Mouse (Mus musculus): ENCODE measurements around the gene Gfy. TPM values are rescaled to one million over a fixed set of nuclear protein-coding genes. Genes with fewer than 3 reads are reported as not detected.

Gene Gfy
- total and polyA plus RNA-seq, 2 experiments from 2014 or later, result not detected

DNA sequence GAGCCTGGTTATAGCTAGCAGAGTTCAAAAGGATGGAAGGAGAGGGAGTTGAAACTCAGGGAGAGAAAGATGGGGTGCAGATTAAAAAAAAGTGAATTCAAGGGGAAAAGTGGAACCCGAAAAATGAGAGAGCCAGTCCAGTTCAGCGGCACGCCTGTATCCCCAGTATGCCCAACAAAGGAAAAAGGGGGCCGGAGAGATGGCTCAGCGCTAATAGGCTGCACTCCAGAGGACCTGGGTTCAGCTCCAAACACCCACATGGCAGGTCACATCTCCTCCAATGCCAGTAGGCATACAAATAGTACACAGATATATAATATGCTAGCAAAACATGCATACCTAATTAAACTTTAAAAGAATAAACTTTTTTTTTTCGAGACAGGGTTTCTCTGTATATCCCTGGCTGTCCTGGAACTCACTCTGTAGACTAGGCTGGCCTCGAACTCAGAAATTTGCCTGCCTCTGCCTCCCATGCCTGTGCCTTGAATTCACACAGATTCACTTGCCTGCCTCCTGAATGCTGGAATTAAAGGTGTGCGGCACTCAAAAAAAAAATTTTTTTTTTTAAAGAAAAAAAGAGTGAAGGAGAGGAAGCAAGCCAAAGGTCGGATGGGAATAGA is 16.3 kb downstream of the Gfy start:
- peaks cover 6% of the 10 kb centered on the region; the same call in 1 of the 2 replicates for H3K4me1 ChIP-seq (ENCODE audit: insufficient read depth)
- H3K27ac ChIP-seq (ENCODE audit: low read depth, low read length), result no peak overlapping the region
- H3K9ac ChIP-seq, result no peak overlapping the region
- WGBS, result 73% methylated on average over 9 of the region's 9 CpGs
- TF ChIP-seq CTCF (IDR thresholded peaks at IDR 0.05; ENCODE audit: low read depth), result no peak
- no peak overlapping the region for H3K4me2 ChIP-seq (ENCODE audit: low read depth)
- H3K4me3 ChIP-seq (ENCODE audit: low read depth, low read length), result peak overlapping the region; percentile 47; the same call in 1 of the 2 replicates
- H3K36me3 ChIP-seq (ENCODE audit: insufficient read depth), result peaks cover 21% of the 10 kb centered on the region; the same call in 1 of the 2 replicates
- ATAC-seq (no peak), DNase-seq (no peak)
- H3K9me3 ChIP-seq (ENCODE audit: low read length), result no peaks in the 10 kb centered on the region
- peaks cover 12% of the 10 kb centered on the region for H3K27me3 ChIP-seq (ENCODE audit: insufficient read depth, low read length)

DNA sequence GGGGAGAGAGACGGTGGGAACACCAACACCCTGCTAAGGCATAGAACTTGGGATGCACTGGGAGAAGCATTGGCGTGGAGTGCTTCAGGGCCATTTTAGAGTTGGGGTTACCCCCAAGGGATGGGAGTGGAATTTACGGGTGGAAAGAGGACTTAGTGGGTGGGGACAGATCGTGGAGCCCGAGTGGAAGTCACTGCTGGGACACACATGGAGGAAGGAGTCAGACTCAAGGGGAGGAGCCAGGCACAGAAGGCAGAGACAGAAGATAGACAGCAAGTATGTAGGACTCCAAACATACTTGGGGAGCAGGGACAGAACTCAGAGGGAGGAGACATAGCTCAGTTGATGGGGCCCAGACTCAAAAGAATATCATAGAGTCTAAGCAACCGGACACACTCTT is 16.8 kb downstream of the Gfy start:
- Histone ChIP-seq H3K4me3 (ENCODE audit: low read depth, low read length) (peak overlapping the region; percentile 35), H3K27ac (ENCODE audit: low read depth, low read length) (peak overlapping the region; percentile 57; the same call in 1 of the 2 replicates), H3K4me1 (ENCODE audit: insufficient read depth) (peaks cover 6% of the 10 kb centered on the region; the same call in 1 of the 2 replicates), H3K4me2 (ENCODE audit: low read depth) (peak overlapping the region; percentile 65), H3K9me3 (ENCODE audit: low read length) (no peaks in the 10 kb centered on the region), H3K27me3 (ENCODE audit: insufficient read depth, low read length) (peaks cover 6% of the 10 kb centered on the region), H3K9ac (peak overlapping the region; percentile 22; the same call in 1 of the 2 replicates), H3K36me3 (ENCODE audit: insufficient read depth) (peaks cover 23% of the 10 kb centered on the region; the same call in 1 of the 2 replicates)
- no peak for ATAC-seq
- DNase-seq, result no peak
- WGBS, result 20% methylated on average over 6 of the region's 6 CpGs
- no peak for TF ChIP-seq CTCF (IDR thresholded peaks at IDR 0.05; ENCODE audit: low read depth)

DNA sequence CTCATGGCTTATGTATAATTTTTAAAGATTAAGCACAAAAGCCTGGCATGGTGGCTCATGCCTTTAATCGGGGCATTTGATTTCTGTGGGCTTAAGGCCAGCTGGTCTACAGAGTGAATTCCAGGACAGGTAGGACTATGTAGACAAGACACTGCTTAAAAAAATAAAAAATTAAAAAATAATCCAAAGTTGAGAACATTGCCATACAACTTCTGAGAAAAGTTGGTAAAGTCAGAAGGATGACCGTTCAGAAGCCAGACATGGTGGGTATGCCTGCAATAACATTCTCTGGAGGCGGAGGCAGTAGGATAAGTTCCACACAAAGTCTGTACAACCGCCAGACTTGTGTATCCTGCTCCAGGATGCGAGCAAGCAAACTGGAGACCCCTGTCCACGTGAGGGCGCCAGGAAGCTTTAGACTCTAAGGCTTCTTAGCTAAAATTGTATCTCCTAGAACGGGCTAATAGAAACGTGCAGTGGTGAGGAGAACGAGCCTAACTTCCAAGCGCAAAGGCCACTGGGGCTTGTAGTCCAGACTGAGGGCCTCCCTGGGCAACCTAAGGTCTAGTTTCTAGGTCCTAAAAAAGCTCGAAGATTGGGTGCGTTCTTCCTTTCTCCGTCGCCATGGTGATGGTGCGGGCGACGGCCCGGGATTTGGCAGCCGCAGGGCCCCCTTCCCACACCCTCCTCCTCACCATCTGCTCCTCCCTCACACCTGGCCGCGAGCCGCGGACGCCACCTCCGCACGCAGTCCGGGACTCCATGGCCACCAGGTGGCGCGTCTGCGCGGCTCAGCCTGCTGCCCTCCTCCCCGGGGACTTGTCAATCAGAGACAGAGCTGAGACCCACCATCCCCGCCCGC is 17.5 kb downstream of the Gfy start:
- DNase-seq, result peak; percentile 95
- H3K9ac ChIP-seq, result peak overlapping the region; percentile 22; the same call in 1 of the 2 replicates
- H3K27me3 ChIP-seq (ENCODE audit: insufficient read depth, low read length), result peaks cover 6% of the 10 kb centered on the region; the same call in 1 of the 2 replicates
- peak overlapping the region; percentile 57; the same call in 1 of the 2 replicates for H3K27ac ChIP-seq (ENCODE audit: low read depth, low read length)
- peak overlapping the region; percentile 35 for H3K4me3 ChIP-seq (ENCODE audit: low read depth, low read length)
- H3K4me1 ChIP-seq (ENCODE audit: insufficient read depth), result peaks cover 6% of the 10 kb centered on the region; the same call in 1 of the 2 replicates
- peak; percentile 95 for ATAC-seq
- 4% methylated on average over 35 of the region's 35 CpGs for WGBS
- peak; percentile 92 for TF ChIP-seq CTCF (IDR thresholded peaks at IDR 0.05; ENCODE audit: low read depth)
- peaks cover 23% of the 10 kb centered on the region; the same call in 1 of the 2 replicates for H3K36me3 ChIP-seq (ENCODE audit: insufficient read depth)
- H3K4me2 ChIP-seq (ENCODE audit: low read depth), result peak overlapping the region; percentile 65
- no peaks in the 10 kb centered on the region for H3K9me3 ChIP-seq (ENCODE audit: low read length)

DNA sequence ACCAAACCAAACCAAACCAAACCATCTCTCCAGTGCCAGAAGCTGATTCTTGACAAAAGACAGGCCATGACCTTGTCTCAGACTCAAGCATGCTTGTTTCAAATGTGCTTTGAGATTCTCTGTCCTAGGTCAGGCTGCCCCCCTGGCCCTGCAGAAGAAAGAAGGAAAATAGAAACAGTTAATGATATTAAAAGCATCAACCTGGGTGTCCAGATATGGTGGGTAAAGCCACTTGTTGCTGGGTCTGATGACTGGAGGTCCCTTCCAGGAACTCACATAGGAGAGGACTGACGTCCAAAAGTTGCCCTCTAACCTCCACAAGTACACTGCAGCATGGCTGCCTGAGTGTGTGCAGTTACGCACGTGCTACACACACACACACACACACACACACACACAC is 18.5 kb downstream of the Gfy start:
- Histone ChIP-seq H3K4me1 (ENCODE audit: insufficient read depth) (peaks cover 6% of the 10 kb centered on the region; the same call in 1 of the 2 replicates), H3K27me3 (ENCODE audit: insufficient read depth, low read length) (peaks cover 6% of the 10 kb centered on the region; the same call in 1 of the 2 replicates), H3K36me3 (ENCODE audit: insufficient read depth) (peaks cover 23% of the 10 kb centered on the region; the same call in 1 of the 2 replicates), H3K9ac (no peak overlapping the region), H3K27ac (ENCODE audit: low read depth, low read length) (no peak overlapping the region), H3K4me3 (ENCODE audit: low read depth, low read length) (no peak overlapping the region), H3K4me2 (ENCODE audit: low read depth) (no peak overlapping the region), H3K9me3 (ENCODE audit: low read length) (no peaks in the 10 kb centered on the region)
- no peak for TF ChIP-seq CTCF (IDR thresholded peaks at IDR 0.05; ENCODE audit: low read depth)
- ATAC-seq (no peak), DNase-seq (no peak)
- 88% methylated on average over 3 of the region's 3 CpGs for WGBS

DNA sequence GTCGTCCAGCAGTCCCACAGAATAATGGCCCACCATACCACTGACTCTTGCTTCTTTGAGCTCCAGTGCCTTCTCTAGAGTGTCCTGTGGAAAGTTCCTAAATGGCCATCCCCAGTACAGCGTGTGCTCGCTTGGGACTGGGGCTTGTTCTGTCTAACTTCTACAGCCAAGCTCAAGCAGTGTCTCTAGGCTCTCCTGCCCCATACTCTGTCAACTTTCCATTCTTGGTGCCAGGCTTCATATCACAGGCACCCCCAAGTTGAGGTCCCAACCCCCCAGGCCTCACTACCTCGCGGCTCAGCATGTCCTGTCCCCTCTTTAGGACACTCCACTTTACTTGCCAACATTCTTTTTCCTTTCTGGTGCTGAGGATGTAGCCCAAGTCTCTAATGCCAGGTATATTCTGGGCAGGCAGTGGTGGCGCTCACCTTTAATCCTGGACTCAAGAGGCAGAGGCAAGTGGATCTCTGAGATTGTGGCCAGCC is 19.0 kb downstream of the Gfy start:
- no peak for TF ChIP-seq CTCF (IDR thresholded peaks at IDR 0.05; ENCODE audit: low read depth)
- no peak overlapping the region for H3K4me2 ChIP-seq (ENCODE audit: low read depth)
- peaks cover 7% of the 10 kb centered on the region for H3K4me1 ChIP-seq (ENCODE audit: insufficient read depth)
- peaks cover 6% of the 10 kb centered on the region; the same call in 1 of the 2 replicates for H3K27me3 ChIP-seq (ENCODE audit: insufficient read depth, low read length)
- ATAC-seq (no peak), DNase-seq (no peak)
- no peak overlapping the region for H3K4me3 ChIP-seq (ENCODE audit: low read depth, low read length)
- WGBS, result 91% methylated on average over 6 of the region's 6 CpGs
- no peak overlapping the region for H3K9ac ChIP-seq
- H3K36me3 ChIP-seq (ENCODE audit: insufficient read depth), result peaks cover 23% of the 10 kb centered on the region; the same call in 1 of the 2 replicates
- no peak overlapping the region for H3K27ac ChIP-seq (ENCODE audit: low read depth, low read length)
- H3K9me3 ChIP-seq (ENCODE audit: low read length), result no peaks in the 10 kb centered on the region

DNA sequence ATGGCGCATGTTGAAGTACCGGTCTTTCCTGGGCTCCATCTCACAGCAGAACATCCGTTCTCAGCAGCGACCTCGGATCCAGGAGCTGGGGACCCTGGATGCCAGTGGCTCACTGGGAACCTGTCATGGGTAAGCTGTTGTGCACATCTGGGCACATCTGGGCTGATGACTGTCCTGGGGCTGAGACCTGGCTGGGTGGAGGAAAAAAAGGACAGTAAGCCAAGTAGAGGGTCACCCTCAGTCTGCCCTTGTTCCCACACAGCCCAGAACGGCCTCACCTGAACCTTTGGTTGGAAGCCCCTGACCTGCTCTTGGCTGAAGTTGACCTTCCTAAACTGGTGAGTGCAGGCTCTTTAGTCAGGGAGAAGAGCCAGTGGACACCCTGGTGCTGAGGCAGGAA is 20.4 kb downstream of the Gfy start:
- peaks cover 6% of the 10 kb centered on the region; the same call in 1 of the 2 replicates for H3K27me3 ChIP-seq (ENCODE audit: insufficient read depth, low read length)
- ATAC-seq (no peak), DNase-seq (no peak)
- H3K9me3 ChIP-seq (ENCODE audit: low read length), result no peaks in the 10 kb centered on the region
- H3K4me3 ChIP-seq (ENCODE audit: low read depth, low read length), result no peak overlapping the region
- peaks cover 14% of the 10 kb centered on the region for H3K4me1 ChIP-seq (ENCODE audit: insufficient read depth)
- no peak for TF ChIP-seq CTCF (IDR thresholded peaks at IDR 0.05; ENCODE audit: low read depth)
- peaks cover 23% of the 10 kb centered on the region; the same call in 1 of the 2 replicates for H3K36me3 ChIP-seq (ENCODE audit: insufficient read depth)
- no peak overlapping the region for H3K27ac ChIP-seq (ENCODE audit: low read depth, low read length)
- H3K9ac ChIP-seq, result no peak overlapping the region
- 93% methylated on average over 6 of the region's 6 CpGs for WGBS
- H3K4me2 ChIP-seq (ENCODE audit: low read depth), result no peak overlapping the region

Data from forebrain, postnatal 0 days (tissue).